Mouse (Mus musculus) CH12.LX (cell line): ENCODE measurements around the gene Gm27027. TPM values are rescaled to one million over a fixed set of nuclear protein-coding genes. Genes with fewer than 3 reads are reported as not detected.

Experiments used
- DNase-seq: peaks from one replicate; pipeline ENCODE4 v3.0.0-alpha.2; 2013; ENCODE audit errors: extremely low read depth
- H3K27ac ChIP-seq: 2 replicates; pipeline ENCODE4 v1.5.1; 2012; ENCODE audit warnings: low read depth, mild to moderate bottlenecking, control low read depth, moderate library complexity; ENCODE audit not compliant: insufficient read depth
- H3K27me3 ChIP-seq: replicated peaks from 2 replicates; pipeline ENCODE3; 2012; ENCODE audit warnings: inconsistent platforms
- H3K36me3 ChIP-seq, 2 experiments: replicated peaks in 1 of 2; 2 replicates each; pipeline versions ENCODE3 to v1.6.1; 2012; ENCODE audit warnings: inconsistent platforms in 1 of 2, low read length in 1 of 2, mild to moderate bottlenecking in 1 of 2, mixed read lengths in 1 of 2, moderate library complexity in 1 of 2; ENCODE audit not compliant: control insufficient read depth in 1 of 2, insufficient read depth in 1 of 2
- H3K4me1 ChIP-seq, 2 experiments: 2 replicates each; pipeline ENCODE4 v1.6.1; 2012; ENCODE audit warnings: inconsistent platforms in 1 of 2, moderate library complexity in 1 of 2; ENCODE audit not compliant: insufficient read depth in 2 of 2, control insufficient read depth in 1 of 2
- H3K4me2 ChIP-seq: 2 replicates; pipeline ENCODE4 v1.6.1; 2012; ENCODE audit warnings: low read depth, mild to moderate bottlenecking, control low read depth; ENCODE audit not compliant: poor library complexity, insufficient read depth, severe bottlenecking
- H3K4me3 ChIP-seq, 3 experiments: fragments of 150-350 bp in 1 of 3; sonication (generic) in 1 of 3; replicated peaks in 1 of 3; 2 replicates each; pipeline versions ENCODE3 to v1.5.1; 2011 to 2012; ENCODE audit warnings: low read depth in 2 of 3, low read length in 2 of 3, mild to moderate bottlenecking in 2 of 3, moderate library complexity in 2 of 3, control low read depth in 1 of 3, improper control_type of control experiment in 1 of 3, inconsistent platforms in 1 of 3, mixed read lengths in 1 of 3; ENCODE audit not compliant: poor library complexity in 1 of 3
- H3K79me2 ChIP-seq: replicated peaks from 2 replicates; pipeline ENCODE4 v1.6.1; 2012; ENCODE audit warnings: mild to moderate bottlenecking, moderate library complexity; ENCODE audit not compliant: control insufficient read depth, poor library complexity, insufficient read depth, severe bottlenecking; ENCODE audit errors: extremely low read depth
- H3K9ac ChIP-seq: 2 replicates; pipeline ENCODE4 v1.6.1; 2012; ENCODE audit warnings: low read depth, mild to moderate bottlenecking, control low read depth, moderate library complexity; ENCODE audit not compliant: insufficient read depth
- H3K9me3 ChIP-seq: replicated peaks from 2 replicates; pipeline ENCODE3; 2012; ENCODE audit warnings: low read length, inconsistent platforms, mixed read lengths
- CHD2 ChIP-seq: IDR thresholded peaks from 2 replicates; pipeline ENCODE4 v1.6.1; 2011; ENCODE audit warnings: low read length, improper control_type of control experiment
- E2F4 ChIP-seq: IDR thresholded peaks from 2 replicates; pipeline ENCODE4 v1.6.1; 2011; ENCODE audit warnings: low read depth, low read length, improper control_type of control experiment; ENCODE audit not compliant: insufficient replicate concordance
- EP300 ChIP-seq: IDR thresholded peaks from 2 replicates; pipeline ENCODE4 v1.6.1; 2011; ENCODE audit warnings: low read length, improper control_type of control experiment
- GABPA ChIP-seq: IDR thresholded peaks from 2 replicates; pipeline ENCODE4 v1.6.1; 2012; ENCODE audit warnings: low read depth, low read length, improper control_type of control experiment, inconsistent platforms; ENCODE audit not compliant: insufficient replicate concordance
- IRF4 ChIP-seq: IDR thresholded peaks from 2 replicates; pipeline ENCODE4 v1.6.1; 2014; ENCODE audit warnings: low read depth, mild to moderate bottlenecking, inconsistent platforms, low read length, improper control_type of control experiment
- KAT2A ChIP-seq: IDR thresholded peaks from 2 replicates; pipeline ENCODE4 v1.6.1; 2012; ENCODE audit warnings: low read length, improper control_type of control experiment, inconsistent platforms; ENCODE audit not compliant: insufficient replicate concordance
- MAFK ChIP-seq: IDR thresholded peaks from 2 replicates; pipeline ENCODE4 v1.6.1; 2011; ENCODE audit warnings: low read length, improper control_type of control experiment; ENCODE audit not compliant: insufficient replicate concordance
- MAZ ChIP-seq: IDR thresholded peaks from 2 replicates; pipeline ENCODE4 v1.6.1; 2012; ENCODE audit warnings: low read depth, mild to moderate bottlenecking, inconsistent platforms, low read length, improper control_type of control experiment, moderate library complexity
- MYC ChIP-seq: IDR thresholded peaks from 2 replicates; pipeline ENCODE4 v1.6.1; 2011; ENCODE audit warnings: low read depth, mild to moderate bottlenecking, improper control_type of control experiment, low read length
- NELFE ChIP-seq: IDR thresholded peaks from 2 replicates; pipeline ENCODE4 v1.6.1; 2011; ENCODE audit warnings: low read depth, low read length, improper control_type of control experiment
- PAX5 ChIP-seq: IDR thresholded peaks from 2 replicates; pipeline ENCODE4 v1.6.1; 2012; ENCODE audit warnings: low read length, inconsistent platforms, mixed read lengths
- RAD21 ChIP-seq: IDR thresholded peaks from 2 replicates; pipeline ENCODE4 v1.6.1; 2011; ENCODE audit warnings: low read depth, mild to moderate bottlenecking, low read length, improper control_type of control experiment, moderate library complexity
- SMC3 ChIP-seq: IDR thresholded peaks from 2 replicates; pipeline ENCODE4 v1.6.1; 2011; ENCODE audit warnings: low read depth, low read length, improper control_type of control experiment
- TBP ChIP-seq: conservative IDR thresholded peaks from 2 replicates; pipeline ENCODE4 v1.6.1; 2011; ENCODE audit warnings: low read depth, low read length, improper control_type of control experiment
- UBTF ChIP-seq: IDR thresholded peaks from 2 replicates; pipeline ENCODE4 v1.6.1; 2012; ENCODE audit warnings: low read depth, mild to moderate bottlenecking, inconsistent platforms, low read length, improper control_type of control experiment, moderate library complexity
- USF1 ChIP-seq: IDR thresholded peaks from 2 replicates; pipeline ENCODE4 v1.6.1; 2014; ENCODE audit warnings: low read depth, mild to moderate bottlenecking, inconsistent platforms, low read length, improper control_type of control experiment
- ZC3H11A ChIP-seq: IDR thresholded peaks from 2 replicates; pipeline ENCODE4 v1.6.1; 2012; ENCODE audit warnings: low read depth, mild to moderate bottlenecking, inconsistent platforms, low read length, improper control_type of control experiment
- ZMIZ1 ChIP-seq: IDR thresholded peaks from 2 replicates; pipeline ENCODE4 v1.6.1; 2012; ENCODE audit warnings: low read depth, mild to moderate bottlenecking, inconsistent platforms, low read length, improper control_type of control experiment
- ZNF384 ChIP-seq: IDR thresholded peaks from 2 replicates; pipeline ENCODE4 v1.6.1; 2012; ENCODE audit warnings: low read depth, low read length, improper control_type of control experiment, inconsistent platforms
- dilution Hi-C: fragments of 300-500 bp; cut with MboI; formaldehyde crosslinking; loops from 2 replicates; pipeline ENCODE4 v1.14.3; 2020; ENCODE audit warnings: low sequenced_read_pairs; ENCODE audit not compliant: extremely low pct_unique_long_range_greater_than_20kb, extremely low pct_ligation_motif_present
- in situ Hi-C: fragments of 300-500 bp; cut with MboI; formaldehyde crosslinking; loops from 3 replicates; pipeline ENCODE4 v1.14.3; 2019; ENCODE audit warnings: low sequenced_read_pairs, low pct_ligation_motif_present, low pct_unique_long_range_greater_than_20kb, mixed read lengths
- polyA plus RNA-seq: library from polyadenylated mRNA; unstranded; fragments of >175 nt; gene quantifications from 2 replicates; pipeline ENCODE4 v1.2.1, GENCODE M21; 2012; ENCODE audit warnings: low read depth; ENCODE audit not compliant: insufficient read length
- total RNA-seq, 2 experiments: library from RNA; depleted of rRNA; stranded (reverse); fragments of 300-350 nt in 1 of 2; fragments of >200 nt in 1 of 2; gene quantifications; 2 replicates each; pipeline ENCODE4 v1.2.3; 2012 to 2014

Gm27027 gene
- total and polyA plus RNA-seq, 3 experiments = not detected

DNA sequence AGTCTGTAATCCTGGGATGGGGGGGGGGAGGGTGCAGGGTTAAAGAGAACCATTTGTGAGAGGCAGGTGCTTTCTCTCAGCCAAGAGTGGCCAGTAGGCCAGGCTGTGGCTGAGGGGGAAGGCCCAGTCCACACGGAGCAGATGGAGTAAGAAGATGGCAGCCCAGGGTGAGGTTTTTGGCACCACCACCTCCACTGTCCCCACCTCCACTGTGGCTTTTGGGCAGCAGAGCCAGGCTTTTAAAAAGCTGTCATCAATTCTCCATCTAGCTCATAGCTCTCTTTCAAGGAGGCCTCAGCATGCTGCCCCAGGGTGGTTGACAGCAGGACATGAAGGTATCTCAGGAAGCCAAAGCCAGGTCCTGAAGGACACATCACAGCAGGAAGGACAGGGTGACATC lies 32.4 kb downstream of the Gm27027 start:
- Histone ChIP-seq H3K9me3 (peaks cover 12% of the 10 kb centered on the region), H3K4me1 (no peaks in the 10 kb centered on the region), H3K36me3 (no peaks in the 10 kb centered on the region), H3K27ac (no peak overlapping the region), H3K4me3 (no peak overlapping the region), H3K9ac (no peak overlapping the region), H3K79me2 (no peaks in the 10 kb centered on the region), H3K27me3 (no peaks in the 10 kb centered on the region), H3K4me2 (no peak overlapping the region)
- in situ Hi-C loops (no loop called here), dilution Hi-C loops (no loop called here)
- no peak for DNase-seq
- TF ChIP-seq GABPA = no peak
- no peak for TF ChIP-seq RAD21
- TF ChIP-seq ZMIZ1 = no peak
- no peak for TF ChIP-seq ZNF384
- TF ChIP-seq SMC3 = no peak
- TF ChIP-seq CHD2 = no peak
- TF ChIP-seq NELFE = no peak
- TF ChIP-seq E2F4 = no peak

GRCm38 (mm10) chr2:93961716-93962115 lies 34.4 kb downstream of the Gm27027 start:
- Histone ChIP-seq H3K4me1 (no peaks in the 10 kb centered on the region), H3K27me3 (no peaks in the 10 kb centered on the region), H3K4me2 (no peak overlapping the region), H3K4me3 (no peak overlapping the region), H3K36me3 (no peaks in the 10 kb centered on the region), H3K79me2 (no peaks in the 10 kb centered on the region), H3K27ac (no peak overlapping the region), H3K9ac (no peak overlapping the region), H3K9me3 (peaks cover 14% of the 10 kb centered on the region)
- TF ChIP-seq ZNF384 = no peak
- TF ChIP-seq EP300 = no peak
- TF ChIP-seq MAZ = no peak
- dilution Hi-C loops = no loop called here
- no peak for DNase-seq
- in situ Hi-C loops = no loop called here

DNA sequence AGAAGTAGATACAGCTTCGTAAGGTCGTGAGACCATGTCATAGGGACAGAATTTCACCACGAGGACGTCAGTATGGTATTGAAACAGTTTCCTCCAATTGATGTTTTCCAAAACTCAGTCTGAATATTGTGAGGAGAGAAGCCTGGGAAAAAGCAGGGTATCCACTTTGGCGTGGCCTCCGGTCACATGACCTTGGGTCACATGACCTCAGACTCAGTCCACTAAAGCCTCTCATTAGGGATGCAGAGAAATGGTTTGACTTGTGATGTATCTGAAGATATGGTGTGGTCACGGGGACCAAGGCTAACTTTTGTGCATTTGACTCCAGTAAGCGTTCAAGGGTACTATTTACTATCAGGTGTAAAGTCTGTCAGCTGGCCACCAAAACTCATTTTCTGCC lies 36.8 kb downstream of the Gm27027 start:
- dilution Hi-C loops (no loop called here), in situ Hi-C loops (no loop called here)
- Histone ChIP-seq H3K27me3 (no peaks in the 10 kb centered on the region), H3K36me3 (no peaks in the 10 kb centered on the region), H3K9ac (no peak overlapping the region), H3K9me3 (peaks cover 18% of the 10 kb centered on the region), H3K4me2 (no peak overlapping the region), H3K4me3 (no peak overlapping the region), H3K4me1 (no peaks in the 10 kb centered on the region), H3K27ac (no peak overlapping the region), H3K79me2 (no peaks in the 10 kb centered on the region)
- TF ChIP-seq ZMIZ1 (no peak), PAX5 (no peak), MAFK (no peak), KAT2A (no peak), ZC3H11A (no peak), SMC3 (no peak), UBTF (no peak), TBP (no peak), IRF4 (no peak), USF1 (no peak), MYC (no peak)
- no peak for DNase-seq
